In genomic region chr8:71375581-71376422, GRCm38 (mm10) we compare ENCODE assay signal across 8 mouse cellular contexts. TPM values are rescaled to one million over a fixed set of nuclear protein-coding genes. Genes with fewer than 3 reads are reported as not detected.
A peak's percentile ranks its signal among the peaks of the same experiment; 100 is the strongest.
DNase-seq lines count a peak whose midpoint lies in the region; ATAC-seq and TF ChIP-seq lines count a peak whose summit lies in the region.

No protein-coding gene starts in this region.

- H3K27ac ChIP-seq in heart, embryonic 10.5 days = peak overlapping the region; percentile 56
- H3K27ac ChIP-seq in kidney, embryonic 15.5 days = peak overlapping the region; percentile 75
- H3K27ac ChIP-seq in neural tube, embryonic 12.5 days = peak overlapping the region; percentile 64; the same call in 1 of the 2 replicates
- no peak overlapping the region for H3K27ac ChIP-seq in thymus, adult 2 months (ENCODE audit: control insufficient read depth, insufficient read depth, low read length)

- H3K9me3 ChIP-seq in heart, embryonic 10.5 days = no peaks in the 10 kb centered on the region
- H3K9me3 ChIP-seq in kidney, embryonic 15.5 days (replicated peaks) = no peaks in the 10 kb centered on the region
- H3K9me3 ChIP-seq in neural tube, embryonic 12.5 days = no peaks in the 10 kb centered on the region

- ATAC-seq in common myeloid progenitor, adult 5-6 weeks (replicated peaks; ENCODE audit: low read depth, poor library complexity, severe bottlenecking) = peak; percentile 38
- ATAC-seq in kidney, embryonic 15.5 days (replicated peaks; ENCODE audit: low FRiP score) = peak; percentile 9; the same call in 1 of the 2 replicates
- ATAC-seq in neural tube, embryonic 12.5 days (ENCODE audit: low FRiP score, low read depth) = peak; percentile 3

- H3K27me3 ChIP-seq in heart, embryonic 10.5 days (ENCODE audit: insufficient read depth, poor library complexity, severe bottlenecking) = no peaks in the 10 kb centered on the region
- no peaks in the 10 kb centered on the region for H3K27me3 ChIP-seq in kidney, embryonic 15.5 days
- H3K27me3 ChIP-seq in neural tube, embryonic 12.5 days (replicated peaks) = no peaks in the 10 kb centered on the region; the same call in 1 of the 2 replicates
- H3K27me3 ChIP-seq in thymus, adult 2 months (ENCODE audit: control insufficient read depth, insufficient read depth, low read length) = peaks cover 9% of the 10 kb centered on the region; the same call in 1 of the 2 replicates

- TF ChIP-seq POLR2A in thymus, adult 2 months (IDR thresholded peaks at IDR 0.05; ENCODE audit: control insufficient read depth, extremely low read depth, insufficient read depth, low read length, poor library complexity) = no peak

- peak overlapping the region; percentile 59 for H3K4me2 ChIP-seq in kidney, embryonic 15.5 days
- H3K4me2 ChIP-seq in neural tube, embryonic 12.5 days (replicated peaks) = peak overlapping the region; percentile 66

- 8% methylated on average over 73 of the region's 74 CpGs for WGBS in heart, embryonic 10.5 days
- 8% methylated on average over 73 of the region's 74 CpGs for WGBS in kidney, embryonic 15.5 days
- 7% methylated on average over 74 of the region's 74 CpGs for WGBS in neural tube, embryonic 12.5 days
- WGBS in thymus, adult 2 months = 36% methylated on average over 74 of the region's 74 CpGs

- H3K36me3 ChIP-seq in heart, embryonic 10.5 days = peaks cover 55% of the 10 kb centered on the region
- H3K36me3 ChIP-seq in kidney, embryonic 15.5 days = peaks cover 64% of the 10 kb centered on the region
- H3K36me3 ChIP-seq in neural tube, embryonic 12.5 days = peaks cover 24% of the 10 kb centered on the region
- H3K36me3 ChIP-seq in thymus, adult 2 months (ENCODE audit: control insufficient read depth, insufficient read depth, low read length) = no peaks in the 10 kb centered on the region

- peak; percentile 60 for DNase-seq in layer of hippocampus, adult 9-11 months
- no peak for DNase-seq in layer of hippocampus, adult 11-12 months (ENCODE audit: low spot score)
- peak; percentile 95 for DNase-seq in heart, embryonic 10.5 days (ENCODE audit: low spot score)
- DNase-seq in lung, adult 18-20 months = peak; percentile 80 to 85
- peak; percentile 46 for DNase-seq in thymus, adult 2 months

- peak overlapping the region; percentile 51 for H3K4me3 ChIP-seq in heart, embryonic 10.5 days
- H3K4me3 ChIP-seq in kidney, embryonic 15.5 days (replicated peaks) = peak overlapping the region; percentile 26
- peak overlapping the region; percentile 30 for H3K4me3 ChIP-seq in neural tube, embryonic 12.5 days
- peak overlapping the region; percentile 29 for H3K4me3 ChIP-seq in thymus, adult 2 months (ENCODE audit: control insufficient read depth, insufficient read depth, low read length)

- H3K9ac ChIP-seq in kidney, embryonic 15.5 days = peak overlapping the region; percentile 30
- H3K9ac ChIP-seq in neural tube, embryonic 12.5 days = peak overlapping the region; percentile 51

- H3K4me1 ChIP-seq in heart, embryonic 10.5 days = peaks cover 53% of the 10 kb centered on the region
- H3K4me1 ChIP-seq in kidney, embryonic 15.5 days = peaks cover 69% of the 10 kb centered on the region
- peaks cover 51% of the 10 kb centered on the region for H3K4me1 ChIP-seq in neural tube, embryonic 12.5 days
- H3K4me1 ChIP-seq in thymus, adult 2 months (replicated peaks; ENCODE audit: control insufficient read depth, insufficient read depth, low read length) = peaks cover 21% of the 10 kb centered on the region

- TF ChIP-seq CTCF in thymus, adult 2 months (IDR thresholded peaks at IDR 0.05; ENCODE audit: borderline replicate concordance, control insufficient read depth, extremely low read depth, insufficient read depth, low read length, poor library complexity) = no peak

RNA-seq across cellular contexts. Expression of gene Ocel1, which starts 4.7 kb away (rescaled TPM):
- total RNA-seq in common myeloid progenitor, adult 5-6 weeks (2017) = 10.7 and 18.6 TPM in 2 replicates
- 3.9 and 4.2 TPM in 2 replicates for polyA plus RNA-seq in heart, embryonic 10.5 days (2016; fragmentation: Nextera tagmentation; extraction: Ambion mirVana)
- polyA plus RNA-seq in kidney, embryonic 15.5 days (2015; fragmentation: Nextera tagmentation; extraction: Ambion mirVana) = 6.6 and 7.1 TPM in 2 replicates
- 5.3 and 5.7 TPM in 2 replicates for polyA plus RNA-seq in neural tube, embryonic 12.5 days (2016; fragmentation: Nextera tagmentation; extraction: Ambion mirVana)
- 34.9 and 36.1 TPM in 2 replicates for polyA plus RNA-seq in thymus, adult 2 months (2012; rRNA removed)

RNA-seq across cellular contexts. Expression of gene Nr2f6, which starts 6.0 kb away (rescaled TPM):
- total RNA-seq in common myeloid progenitor, adult 5-6 weeks (2017) = 3.0 and 4.3 TPM in 2 replicates
- 48.4 and 79.0 TPM in 2 replicates for polyA plus RNA-seq in heart, embryonic 10.5 days (2016; fragmentation: Nextera tagmentation; extraction: Ambion mirVana)
- 96.1 and 99.9 TPM in 2 replicates for polyA plus RNA-seq in kidney, embryonic 15.5 days (2015; fragmentation: Nextera tagmentation; extraction: Ambion mirVana)
- polyA plus RNA-seq in neural tube, embryonic 12.5 days (2016; fragmentation: Nextera tagmentation; extraction: Ambion mirVana) = 61.5 and 67.0 TPM in 2 replicates
- polyA plus RNA-seq in thymus, adult 2 months (2012; rRNA removed) = 71.2 and 71.5 TPM in 2 replicates

RNA-seq across cellular contexts. Expression of gene Use1, which starts 9.2 kb away (rescaled TPM):
- total RNA-seq in common myeloid progenitor, adult 5-6 weeks (2017) = 137 and 155 TPM in 2 replicates
- polyA plus RNA-seq in heart, embryonic 10.5 days (2016; fragmentation: Nextera tagmentation; extraction: Ambion mirVana) = 68.7 and 79.5 TPM in 2 replicates
- 103 and 105 TPM in 2 replicates for polyA plus RNA-seq in kidney, embryonic 15.5 days (2015; fragmentation: Nextera tagmentation; extraction: Ambion mirVana)
- 82.8 and 91.6 TPM in 2 replicates for polyA plus RNA-seq in neural tube, embryonic 12.5 days (2016; fragmentation: Nextera tagmentation; extraction: Ambion mirVana)
- polyA plus RNA-seq in thymus, adult 2 months (2012; rRNA removed) = 133 and 156 TPM in 2 replicates

RNA-seq across cellular contexts. Expression of gene Ushbp1, which starts 19.8 kb away (rescaled TPM):
- not detected in 2 replicates for total RNA-seq in common myeloid progenitor, adult 5-6 weeks (2017)
- 6.1 and 7.9 TPM in 2 replicates for polyA plus RNA-seq in heart, embryonic 10.5 days (2016; fragmentation: Nextera tagmentation; extraction: Ambion mirVana)
- polyA plus RNA-seq in kidney, embryonic 15.5 days (2015; fragmentation: Nextera tagmentation; extraction: Ambion mirVana) = 19.1 and 22.3 TPM in 2 replicates
- 6.0 and 6.8 TPM in 2 replicates for polyA plus RNA-seq in neural tube, embryonic 12.5 days (2016; fragmentation: Nextera tagmentation; extraction: Ambion mirVana)
- polyA plus RNA-seq in thymus, adult 2 months (2012; rRNA removed) = 9.9 and 13.6 TPM in 2 replicates

RNA-seq across cellular contexts. Expression of gene Babam1, which starts 20.9 kb away (rescaled TPM):
- total RNA-seq in common myeloid progenitor, adult 5-6 weeks (2017) = 84.6 and 89.2 TPM in 2 replicates
- polyA plus RNA-seq in heart, embryonic 10.5 days (2016; fragmentation: Nextera tagmentation; extraction: Ambion mirVana) = 101 and 111 TPM in 2 replicates
- polyA plus RNA-seq in kidney, embryonic 15.5 days (2015; fragmentation: Nextera tagmentation; extraction: Ambion mirVana) = 117 and 118 TPM in 2 replicates
- 95.6 and 100 TPM in 2 replicates for polyA plus RNA-seq in neural tube, embryonic 12.5 days (2016; fragmentation: Nextera tagmentation; extraction: Ambion mirVana)
- 219 and 225 TPM in 2 replicates for polyA plus RNA-seq in thymus, adult 2 months (2012; rRNA removed)
